Mouse (Mus musculus): ENCODE results near the gene Gon7. TPM values are rescaled to one million over a fixed set of nuclear protein-coding genes. Genes with fewer than 3 reads are reported as not detected.

The Gon7 gene
- polyA plus RNA-seq (2014; fragmentation: Nextera tagmentation; extraction: Ambion mirVana), result 30.6 and 36.6 TPM in 2 replicates

DNA sequence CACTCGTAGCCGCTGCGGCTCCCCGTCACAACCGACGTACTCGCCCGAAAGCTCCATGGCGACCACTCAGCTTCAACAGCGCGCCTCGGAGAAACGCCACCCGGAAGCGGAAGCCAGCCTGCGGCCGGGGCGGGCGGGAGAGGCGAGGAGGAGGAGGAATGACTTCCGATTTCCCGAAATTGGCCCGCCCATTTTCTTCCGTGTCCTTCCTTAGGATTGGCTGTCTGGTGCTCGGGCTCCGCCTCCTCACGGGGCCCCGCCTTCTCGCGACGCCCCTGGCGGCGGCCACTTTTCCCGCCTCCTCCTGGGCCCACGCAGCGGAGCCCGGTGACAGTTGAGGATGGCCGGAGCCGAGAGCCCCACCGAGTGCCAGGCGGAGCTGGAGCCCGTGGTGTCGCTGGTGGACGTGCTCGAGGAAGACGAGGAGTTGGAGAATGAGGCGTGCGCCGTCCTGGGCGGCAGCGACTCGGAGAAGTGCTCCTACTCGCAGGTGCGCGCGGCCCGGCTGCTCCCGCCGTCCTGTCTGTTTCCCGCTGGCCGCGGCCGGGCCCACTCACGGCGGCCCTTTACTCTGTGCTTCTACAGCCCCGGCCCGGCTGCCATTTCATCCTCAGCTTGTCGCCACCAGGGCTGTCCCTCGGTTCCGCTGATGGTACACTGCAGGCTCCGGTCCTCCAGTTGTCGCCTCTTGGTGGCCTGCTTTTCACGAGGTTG is at the start of gene Gon7, which contains the start of the genes Gm28051 and Ubr7:
Gene Gon7 (minus strand): TSS at position 115 of the 714 bp plus-strand sequence.
Gene Gm28051 (minus strand): TSS at position 77 of the 714 bp plus-strand sequence.
Gene Ubr7 (plus strand): TSS at position 279 of the 714 bp plus-strand sequence.
- under 1% methylated on average over 73 of the region's 73 CpGs for WGBS
- DNase-seq (ENCODE audit: low spot score) (peak; percentile 99), ATAC-seq (peak; percentile 98)
- peak within 1 kb of the TSS; percentile 91 for H3K4me2 ChIP-seq (ENCODE audit: low read length)
- peak within 1 kb of the TSS; percentile 80 for H3K4me3 ChIP-seq (ENCODE audit: low read depth, low read length)
- H3K4me1 ChIP-seq (ENCODE audit: control insufficient read depth, insufficient read depth, low read length), result peaks cover 9% of the 10 kb centered on the region
- H3K36me3 ChIP-seq (ENCODE audit: control insufficient read depth, insufficient read depth, low read length), result peaks cover 11% of the 10 kb centered on the region
- no peaks in the 10 kb centered on the region for H3K27me3 ChIP-seq (replicated peaks; ENCODE audit: control insufficient read depth, insufficient read depth, low read length)
- H3K27ac ChIP-seq (ENCODE audit: low read depth, low read length), result peak within 1 kb of the TSS; percentile 78
- H3K9ac ChIP-seq (ENCODE audit: low read length), result peak within 1 kb of the TSS; percentile 84
- H3K9me3 ChIP-seq (replicated peaks; ENCODE audit: control insufficient read depth, low read length), result no peaks in the 10 kb centered on the region

DNA sequence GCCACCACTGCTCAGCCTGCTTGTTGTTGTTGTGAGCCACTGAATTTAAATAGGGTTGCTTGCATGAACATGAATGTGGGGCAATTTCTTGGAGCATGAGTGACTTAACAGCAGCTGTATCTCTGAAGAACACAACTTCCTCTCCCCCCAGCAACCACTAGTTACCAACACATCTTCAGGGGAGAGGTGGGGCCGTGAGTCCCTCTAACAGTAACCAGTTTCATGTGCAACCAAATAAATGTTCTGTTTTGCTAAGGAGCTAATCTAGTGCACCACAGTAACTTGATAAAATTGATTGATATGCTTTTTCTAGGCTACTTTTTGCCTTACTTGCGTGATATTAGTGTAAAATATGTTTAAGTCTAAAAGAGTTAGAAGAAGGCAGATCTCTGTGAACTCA is 41.9 kb upstream of the Gon7 start:
- Histone ChIP-seq H3K36me3 (ENCODE audit: control insufficient read depth, insufficient read depth, low read length) (peaks cover 10% of the 10 kb centered on the region; the same call in 1 of the 2 replicates), H3K27me3 (replicated peaks; ENCODE audit: control insufficient read depth, insufficient read depth, low read length) (no peaks in the 10 kb centered on the region), H3K4me2 (ENCODE audit: low read length) (no peak overlapping the region), H3K4me1 (ENCODE audit: control insufficient read depth, insufficient read depth, low read length) (no peaks in the 10 kb centered on the region), H3K9me3 (replicated peaks; ENCODE audit: control insufficient read depth, low read length) (no peaks in the 10 kb centered on the region), H3K4me3 (ENCODE audit: low read depth, low read length) (no peak overlapping the region), H3K27ac (ENCODE audit: low read depth, low read length) (no peak overlapping the region), H3K9ac (ENCODE audit: low read length) (no peak overlapping the region)
- no peak for DNase-seq (ENCODE audit: low spot score)
- 96% methylated on average over 2 of the region's 2 CpGs for WGBS
- ATAC-seq, result no peak

DNA sequence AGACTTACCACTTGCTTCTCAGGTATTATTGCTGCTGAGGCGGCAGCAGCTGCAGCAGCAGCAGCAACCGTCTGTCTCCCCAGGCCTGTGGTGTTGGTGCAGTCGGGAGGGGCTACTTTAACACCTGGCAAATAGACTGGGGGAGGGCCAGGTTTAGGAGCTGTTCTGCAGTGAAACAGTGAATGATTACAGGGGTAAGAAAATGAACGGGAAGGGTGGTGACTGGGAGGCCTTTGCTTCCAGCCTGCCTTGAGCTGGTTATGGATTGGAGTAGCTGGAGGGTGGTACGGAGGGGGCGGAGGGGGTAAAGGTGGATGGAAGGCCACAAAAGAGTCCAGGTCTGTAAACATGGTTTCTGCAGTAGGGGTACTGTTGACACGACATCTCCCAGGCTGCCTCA is 30.3 kb upstream of the Gon7 start:
- ATAC-seq (no peak), DNase-seq (ENCODE audit: low spot score) (no peak)
- no peak overlapping the region for H3K4me3 ChIP-seq (ENCODE audit: low read depth, low read length)
- no peaks in the 10 kb centered on the region for H3K9me3 ChIP-seq (replicated peaks; ENCODE audit: control insufficient read depth, low read length)
- WGBS, result 91% methylated on average over 7 of the region's 7 CpGs
- no peak overlapping the region for H3K4me2 ChIP-seq (ENCODE audit: low read length)
- no peaks in the 10 kb centered on the region for H3K4me1 ChIP-seq (ENCODE audit: control insufficient read depth, insufficient read depth, low read length)
- H3K9ac ChIP-seq (ENCODE audit: low read length), result no peak overlapping the region
- no peak overlapping the region for H3K27ac ChIP-seq (ENCODE audit: low read depth, low read length)
- no peaks in the 10 kb centered on the region for H3K27me3 ChIP-seq (replicated peaks; ENCODE audit: control insufficient read depth, insufficient read depth, low read length)
- H3K36me3 ChIP-seq (ENCODE audit: control insufficient read depth, insufficient read depth, low read length), result peaks cover 70% of the 10 kb centered on the region

DNA sequence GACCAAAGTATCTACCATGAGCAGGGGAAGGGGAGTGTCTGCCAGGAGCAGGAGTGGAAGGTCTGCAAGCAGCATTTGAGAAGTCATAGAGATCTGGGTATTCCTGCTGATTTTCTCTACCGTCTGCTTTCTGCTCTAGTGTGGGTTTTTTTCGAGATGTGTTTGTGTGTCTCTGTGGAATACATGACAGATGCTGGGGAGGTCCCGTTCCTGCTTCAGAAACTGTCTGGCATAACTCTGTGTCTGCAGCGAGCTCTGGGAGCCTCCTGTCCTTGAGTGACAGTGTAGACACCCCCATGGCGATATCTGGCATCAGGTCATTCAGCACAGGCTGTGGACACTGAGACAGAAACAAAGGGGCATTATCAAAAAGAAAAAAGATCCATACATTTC is 28.0 kb upstream of the Gon7 start:
- Histone ChIP-seq H3K36me3 (ENCODE audit: control insufficient read depth, insufficient read depth, low read length) (peaks cover 57% of the 10 kb centered on the region), H3K9ac (ENCODE audit: low read length) (no peak overlapping the region)
- 86% methylated on average over 5 of the region's 5 CpGs for WGBS

DNA sequence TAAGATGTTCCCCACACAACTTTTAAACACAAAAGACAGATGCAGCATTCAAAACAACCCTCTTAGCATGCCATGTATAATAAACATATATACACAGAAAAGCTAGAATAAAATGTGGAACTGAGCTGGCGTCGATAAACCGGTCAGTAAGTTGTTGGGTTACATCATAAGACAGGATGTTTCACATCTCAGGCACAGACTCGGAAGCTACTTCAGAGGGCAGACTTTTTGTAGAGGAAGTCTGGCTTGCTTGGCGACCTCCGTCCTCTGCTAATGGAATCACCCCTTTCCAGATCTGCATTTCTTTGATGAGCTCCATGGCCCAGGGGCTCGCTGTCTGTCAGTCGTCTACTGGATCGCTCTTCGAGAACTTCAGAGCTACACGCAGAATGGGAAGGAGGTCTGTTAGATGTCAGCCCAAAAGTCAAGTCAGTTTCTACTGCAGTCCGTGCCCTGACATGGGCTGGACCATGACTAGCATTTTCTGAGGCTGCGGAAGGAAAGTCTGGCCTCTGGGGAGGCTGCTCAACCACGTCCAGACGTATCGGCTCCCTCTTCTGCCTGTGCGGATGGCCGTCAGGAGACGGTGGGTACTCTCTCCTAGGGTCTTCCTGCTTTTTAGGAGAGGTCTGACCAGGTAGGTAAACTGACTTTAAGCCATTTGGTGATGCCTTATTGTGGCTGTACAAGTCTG is 27.4 kb upstream of the Gon7 start:
- H3K27ac ChIP-seq (ENCODE audit: low read depth, low read length), result no peak overlapping the region
- ATAC-seq (no peak), DNase-seq (ENCODE audit: low spot score) (no peak)
- H3K4me3 ChIP-seq (ENCODE audit: low read depth, low read length), result no peak overlapping the region
- no peaks in the 10 kb centered on the region for H3K4me1 ChIP-seq (ENCODE audit: control insufficient read depth, insufficient read depth, low read length)
- no peaks in the 10 kb centered on the region for H3K27me3 ChIP-seq (replicated peaks; ENCODE audit: control insufficient read depth, insufficient read depth, low read length)
- peaks cover 52% of the 10 kb centered on the region for H3K36me3 ChIP-seq (ENCODE audit: control insufficient read depth, insufficient read depth, low read length)
- no peaks in the 10 kb centered on the region for H3K9me3 ChIP-seq (replicated peaks; ENCODE audit: control insufficient read depth, low read length)
- no peak overlapping the region for H3K4me2 ChIP-seq (ENCODE audit: low read length)
- H3K9ac ChIP-seq (ENCODE audit: low read length), result no peak overlapping the region
- 93% methylated on average over 19 of the region's 19 CpGs for WGBS

More for the DNA sequence above, 28.0 kb upstream of the Gon7 start:
- H3K27ac ChIP-seq (ENCODE audit: low read depth, low read length), result no peak overlapping the region
- no peak overlapping the region for H3K4me3 ChIP-seq (ENCODE audit: low read depth, low read length)
- no peak for DNase-seq (ENCODE audit: low spot score)
- no peaks in the 10 kb centered on the region for H3K9me3 ChIP-seq (replicated peaks; ENCODE audit: control insufficient read depth, low read length)
- H3K4me1 ChIP-seq (ENCODE audit: control insufficient read depth, insufficient read depth, low read length), result no peaks in the 10 kb centered on the region
- H3K27me3 ChIP-seq (replicated peaks; ENCODE audit: control insufficient read depth, insufficient read depth, low read length), result no peaks in the 10 kb centered on the region
- H3K4me2 ChIP-seq (ENCODE audit: low read length), result no peak overlapping the region
- no peak for ATAC-seq

DNA sequence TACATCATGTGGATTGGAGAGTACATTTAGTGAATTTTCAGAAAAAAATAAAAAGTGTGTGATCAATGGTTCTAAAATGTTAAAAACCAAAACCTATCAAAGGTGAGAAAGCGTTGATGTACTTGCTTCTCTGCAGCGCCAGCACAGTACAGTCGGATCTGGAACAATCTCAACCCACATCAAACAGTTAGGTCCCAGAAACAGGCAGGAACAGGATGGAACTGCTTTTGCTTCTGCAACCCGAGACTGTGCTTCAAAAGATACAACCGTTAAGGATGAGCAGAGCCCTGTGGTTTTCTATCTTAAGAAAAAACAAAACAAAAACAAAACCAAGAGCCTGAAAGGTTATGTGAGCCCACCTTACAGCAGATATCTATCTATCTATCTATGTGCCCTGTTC is 25.2 kb upstream of the Gon7 start:
- no peak for DNase-seq (ENCODE audit: low spot score)
- H3K4me1 ChIP-seq (ENCODE audit: control insufficient read depth, insufficient read depth, low read length), result no peaks in the 10 kb centered on the region
- H3K27ac ChIP-seq (ENCODE audit: low read depth, low read length), result no peak overlapping the region
- no peaks in the 10 kb centered on the region for H3K9me3 ChIP-seq (replicated peaks; ENCODE audit: control insufficient read depth, low read length)
- peaks cover 40% of the 10 kb centered on the region for H3K36me3 ChIP-seq (ENCODE audit: control insufficient read depth, insufficient read depth, low read length)
- H3K4me2 ChIP-seq (ENCODE audit: low read length), result no peak overlapping the region
- ATAC-seq, result no peak
- WGBS, result 94% methylated on average over 5 of the region's 5 CpGs
- H3K27me3 ChIP-seq (replicated peaks; ENCODE audit: control insufficient read depth, insufficient read depth, low read length), result no peaks in the 10 kb centered on the region
- no peak overlapping the region for H3K9ac ChIP-seq (ENCODE audit: low read length)
- H3K4me3 ChIP-seq (ENCODE audit: low read depth, low read length), result no peak overlapping the region

DNA sequence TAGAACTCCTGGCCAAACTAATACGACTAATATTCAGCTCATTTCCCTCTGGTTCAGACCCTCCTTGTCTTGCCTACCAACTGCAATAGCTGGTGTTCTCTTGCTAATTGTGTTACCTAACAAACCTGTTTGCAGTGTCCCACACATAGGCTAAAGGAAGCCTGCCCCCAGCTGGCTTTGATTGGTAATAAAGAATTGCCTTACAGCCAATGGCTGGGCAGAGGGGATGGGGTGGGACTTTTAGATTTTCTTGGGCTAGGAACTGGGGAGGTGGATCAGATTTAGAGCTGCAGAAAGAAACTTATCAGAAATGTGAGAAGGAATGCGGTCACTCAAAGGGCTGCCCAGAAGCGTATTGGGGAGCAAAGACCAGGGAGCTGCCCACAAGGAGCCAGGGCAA is 21.8 kb upstream of the Gon7 start:
- Histone ChIP-seq H3K4me2 (ENCODE audit: low read length) (no peak overlapping the region), H3K4me1 (ENCODE audit: control insufficient read depth, insufficient read depth, low read length) (no peaks in the 10 kb centered on the region), H3K9me3 (replicated peaks; ENCODE audit: control insufficient read depth, low read length) (no peaks in the 10 kb centered on the region), H3K27ac (ENCODE audit: low read depth, low read length) (no peak overlapping the region), H3K36me3 (ENCODE audit: control insufficient read depth, insufficient read depth, low read length) (peaks cover 51% of the 10 kb centered on the region), H3K27me3 (replicated peaks; ENCODE audit: control insufficient read depth, insufficient read depth, low read length) (no peaks in the 10 kb centered on the region), H3K9ac (ENCODE audit: low read length) (no peak overlapping the region), H3K4me3 (ENCODE audit: low read depth, low read length) (no peak overlapping the region)
- DNase-seq (ENCODE audit: low spot score), result peak; percentile 14
- WGBS, result 51% methylated on average over 3 of the region's 3 CpGs
- no peak for ATAC-seq

DNA sequence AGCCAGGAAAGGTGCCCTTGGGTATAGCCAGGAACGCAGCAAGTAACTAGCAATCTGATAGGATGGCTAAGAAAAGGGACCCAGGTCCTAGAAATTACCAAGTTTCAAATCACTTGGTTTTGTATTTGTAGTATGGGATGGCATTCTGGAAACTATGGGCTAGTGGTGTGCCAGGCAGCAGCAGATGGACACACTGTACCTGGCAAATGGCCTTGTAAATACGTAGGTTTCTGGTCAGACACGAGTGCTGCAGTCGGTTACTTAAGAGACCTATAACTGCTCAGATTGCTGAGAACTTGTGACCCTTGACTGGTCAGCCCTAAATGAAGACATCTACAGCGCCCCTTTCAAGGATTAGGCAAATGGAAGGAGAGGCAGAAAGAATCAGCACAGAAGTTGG is 20.5 kb upstream of the Gon7 start:
- no peak overlapping the region for H3K27ac ChIP-seq (ENCODE audit: low read depth, low read length)
- H3K27me3 ChIP-seq (replicated peaks; ENCODE audit: control insufficient read depth, insufficient read depth, low read length), result no peaks in the 10 kb centered on the region
- WGBS, result 89% methylated on average over 5 of the region's 5 CpGs
- ATAC-seq (no peak), DNase-seq (ENCODE audit: low spot score) (no peak)
- H3K36me3 ChIP-seq (ENCODE audit: control insufficient read depth, insufficient read depth, low read length), result peaks cover 51% of the 10 kb centered on the region
- H3K9ac ChIP-seq (ENCODE audit: low read length), result no peak overlapping the region
- H3K4me2 ChIP-seq (ENCODE audit: low read length), result no peak overlapping the region
- no peaks in the 10 kb centered on the region for H3K4me1 ChIP-seq (ENCODE audit: control insufficient read depth, insufficient read depth, low read length)
- H3K9me3 ChIP-seq (replicated peaks; ENCODE audit: control insufficient read depth, low read length), result no peaks in the 10 kb centered on the region
- no peak overlapping the region for H3K4me3 ChIP-seq (ENCODE audit: low read depth, low read length)

DNA sequence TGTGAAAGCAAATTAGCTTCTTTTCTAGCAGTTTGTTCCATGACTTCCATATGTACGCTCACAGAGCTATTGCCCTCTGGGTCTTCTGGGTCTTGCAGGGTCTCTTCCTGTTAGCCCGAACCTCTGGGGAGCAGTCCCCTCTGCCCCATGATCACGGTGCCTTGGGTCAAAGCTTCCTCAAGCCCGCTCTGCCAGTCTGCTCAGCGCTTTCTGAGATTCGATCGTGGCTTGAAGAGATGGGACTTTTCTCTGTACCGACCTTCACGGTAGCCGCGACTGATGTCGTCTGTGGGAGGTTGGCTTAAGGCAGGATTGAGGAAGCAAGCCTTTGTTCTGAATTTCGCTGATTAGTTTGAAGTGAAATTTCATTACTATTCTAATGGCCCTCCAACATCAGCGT is 18.4 kb upstream of the Gon7 start:
- H3K36me3 ChIP-seq (ENCODE audit: control insufficient read depth, insufficient read depth, low read length), result peaks cover 66% of the 10 kb centered on the region
- WGBS, result 93% methylated on average over 14 of the region's 14 CpGs

More for the DNA sequence above, 18.4 kb upstream of the Gon7 start:
- DNase-seq (ENCODE audit: low spot score) (no peak), ATAC-seq (no peak)
- H3K9ac ChIP-seq (ENCODE audit: low read length), result no peak overlapping the region
- H3K4me2 ChIP-seq (ENCODE audit: low read length), result no peak overlapping the region
- H3K27me3 ChIP-seq (replicated peaks; ENCODE audit: control insufficient read depth, insufficient read depth, low read length), result no peaks in the 10 kb centered on the region
- H3K4me1 ChIP-seq (ENCODE audit: control insufficient read depth, insufficient read depth, low read length), result no peaks in the 10 kb centered on the region
- H3K9me3 ChIP-seq (replicated peaks; ENCODE audit: control insufficient read depth, low read length), result no peaks in the 10 kb centered on the region
- no peak overlapping the region for H3K27ac ChIP-seq (ENCODE audit: low read depth, low read length)
- no peak overlapping the region for H3K4me3 ChIP-seq (ENCODE audit: low read depth, low read length)
